Mouse (Mus musculus) embryonic fibroblast, embryonic 13.5 days (primary cell): ENCODE measurements around the gene Agap1.

Experiments used
- CTCF ChIP-seq: IDR thresholded peaks from 2 replicates; pipeline ENCODE4 v1.5.1; 2011; ENCODE audit warnings: mild to moderate bottlenecking, control low read depth, low read length, moderate library complexity, borderline replicate concordance; ENCODE audit not compliant: insufficient read depth
- POLR2A ChIP-seq: IDR thresholded peaks from 2 replicates; pipeline ENCODE4 v1.6.1; 2011; ENCODE audit warnings: low read depth, mild to moderate bottlenecking, control low read depth, low read length, moderate library complexity

DNA sequence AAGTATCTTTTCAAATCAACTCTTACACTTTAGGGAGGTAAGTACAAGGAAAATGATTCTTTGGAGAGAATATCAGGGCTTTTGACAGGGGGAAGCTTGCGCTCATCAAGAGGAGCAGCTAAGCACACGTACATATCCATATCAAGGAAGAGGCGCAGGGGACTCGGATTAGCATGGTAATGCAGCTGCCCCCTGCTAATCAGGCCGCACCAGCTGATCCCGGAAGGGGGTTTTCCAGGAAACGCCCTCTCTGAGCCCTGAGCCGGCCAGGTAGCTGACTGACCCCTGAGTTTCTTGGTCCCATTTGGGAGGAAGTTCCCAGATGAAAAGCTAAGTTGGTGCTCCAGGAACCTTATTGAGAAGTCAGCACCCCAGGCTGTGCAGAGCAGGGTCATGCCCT is 301.8 kb downstream of the Agap1 start:
- TF ChIP-seq POLR2A (no peak), CTCF (no peak)
